11 mouse cellular contexts compared by ENCODE assay signal in the genomic region with DNA sequence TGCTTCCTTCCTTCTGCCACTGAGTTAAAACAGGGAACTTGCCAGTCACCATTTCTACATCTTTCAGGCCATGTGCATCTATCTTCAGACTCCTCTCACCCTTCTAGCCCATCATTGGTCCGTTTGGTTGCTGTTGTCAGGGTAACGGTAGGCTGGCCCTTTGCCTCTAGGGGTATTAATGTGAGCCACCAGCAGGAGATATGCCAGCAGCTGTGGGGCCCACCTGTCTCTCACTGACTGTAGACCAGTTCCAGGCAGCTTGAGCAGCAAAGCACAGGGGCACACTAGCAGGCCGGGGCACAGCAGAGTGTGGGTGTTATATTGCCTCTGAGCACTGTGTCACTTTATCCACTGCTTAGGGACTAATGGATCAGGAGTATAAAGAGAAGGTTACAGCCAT.
DNase-seq lines count a peak whose midpoint lies in the region; ATAC-seq and TF ChIP-seq lines count a peak whose summit lies in the region.
"Had no signal": no experiment of that assay in that cellular context is flagged by ENCODE, and none has a peak within 500 bp of the region (broad histone marks: within the 10 kb centered on the region; RNA-seq: fewer than 3 reads in every experiment).

No protein-coding gene starts in this region.

- H3K9ac ChIP-seq in forebrain, postnatal 0 days: no peak overlapping the region

- no peak for TF ChIP-seq CTCF in forebrain, postnatal 0 days (IDR thresholded peaks at IDR 0.05; ENCODE audit: low read depth)

- no peak overlapping the region for H3K4me2 ChIP-seq in forebrain, postnatal 0 days (ENCODE audit: low read depth)

- no peak overlapping the region for H3K4me3 ChIP-seq in forebrain, postnatal 0 days (ENCODE audit: low read depth, low read length)
- peak overlapping the region; percentile 16 for H3K4me3 ChIP-seq in megakaryocyte, embryonic 14.5 days (replicated peaks)
- H3K4me3 ChIP-seq: gastrocnemius, adult 2 months had no signal

- H3K27me3 ChIP-seq in forebrain, postnatal 0 days (ENCODE audit: insufficient read depth, low read length): no peaks in the 10 kb centered on the region
- H3K27me3 ChIP-seq in megakaryocyte, embryonic 14.5 days (replicated peaks): peaks cover 28% of the 10 kb centered on the region

- H3K9me3 ChIP-seq in forebrain, postnatal 0 days (ENCODE audit: low read length): no peaks in the 10 kb centered on the region
- H3K9me3 ChIP-seq in megakaryocyte, embryonic 14.5 days: no peaks in the 10 kb centered on the region

- H3K36me3 ChIP-seq in forebrain, postnatal 0 days (ENCODE audit: insufficient read depth): no peaks in the 10 kb centered on the region
- no peaks in the 10 kb centered on the region for H3K36me3 ChIP-seq in megakaryocyte, embryonic 14.5 days (replicated peaks; ENCODE audit: low read length)

- peak; percentile 72 for ATAC-seq in forebrain, postnatal 0 days

- 44% methylated on average over 3 of the region's 3 CpGs for WGBS in forebrain, postnatal 0 days

- H3K27ac ChIP-seq in forebrain, postnatal 0 days (ENCODE audit: low read depth, low read length): no peak overlapping the region
- H3K27ac ChIP-seq: gastrocnemius, adult 2 months had no signal

- no peaks in the 10 kb centered on the region for H3K4me1 ChIP-seq in forebrain, postnatal 0 days (ENCODE audit: insufficient read depth)
- peaks cover 15% of the 10 kb centered on the region for H3K4me1 ChIP-seq in megakaryocyte, embryonic 14.5 days

- DNase-seq in adrenal gland, postnatal 14 days: peak; percentile 25
- DNase-seq in adrenal gland, adult 8-10 months: no peak
- DNase-seq in A20 (ENCODE audit: low read depth, low spot score): peak; percentile 7
- no peak for DNase-seq in forebrain, postnatal 0 days
- DNase-seq in left cerebral cortex, adult 18-20 months (ENCODE audit: low spot score in 2 of 2): no peak
- no peak for DNase-seq in layer of hippocampus, adult 11-12 months (ENCODE audit: low spot score)
- DNase-seq in left cerebral cortex, adult 8-10 months (ENCODE audit: low spot score in 2 of 2): no peak
- DNase-seq: B cell, adult 2 months; gastrocnemius, adult 2 months; lung, adult 2 months had no signal

Comparison
In these comparisons a context has a peak if more than half of its experiments do, and no peak if none do; other contexts are left out.
1. DNase-seq: peak in adrenal gland, postnatal 14 days (single experiment) and A20 (single experiment); none in adrenal gland, adult 8-10 months (single experiment), forebrain, postnatal 0 days (single experiment), left cerebral cortex, adult 18-20 months (0 of 2), layer of hippocampus, adult 11-12 months (single experiment) and left cerebral cortex, adult 8-10 months (0 of 2).